Mouse (Mus musculus): ENCODE measurements at regions not wholly inside any gene's neighbourhood (a gene's known extent, or its start where the extent isn't known, plus 50 kb on each side); places are given as distances from the start of the nearest gene placed in this dataset.
A peak's percentile ranks its signal among the peaks of the same experiment; 100 is the strongest.

DNA sequence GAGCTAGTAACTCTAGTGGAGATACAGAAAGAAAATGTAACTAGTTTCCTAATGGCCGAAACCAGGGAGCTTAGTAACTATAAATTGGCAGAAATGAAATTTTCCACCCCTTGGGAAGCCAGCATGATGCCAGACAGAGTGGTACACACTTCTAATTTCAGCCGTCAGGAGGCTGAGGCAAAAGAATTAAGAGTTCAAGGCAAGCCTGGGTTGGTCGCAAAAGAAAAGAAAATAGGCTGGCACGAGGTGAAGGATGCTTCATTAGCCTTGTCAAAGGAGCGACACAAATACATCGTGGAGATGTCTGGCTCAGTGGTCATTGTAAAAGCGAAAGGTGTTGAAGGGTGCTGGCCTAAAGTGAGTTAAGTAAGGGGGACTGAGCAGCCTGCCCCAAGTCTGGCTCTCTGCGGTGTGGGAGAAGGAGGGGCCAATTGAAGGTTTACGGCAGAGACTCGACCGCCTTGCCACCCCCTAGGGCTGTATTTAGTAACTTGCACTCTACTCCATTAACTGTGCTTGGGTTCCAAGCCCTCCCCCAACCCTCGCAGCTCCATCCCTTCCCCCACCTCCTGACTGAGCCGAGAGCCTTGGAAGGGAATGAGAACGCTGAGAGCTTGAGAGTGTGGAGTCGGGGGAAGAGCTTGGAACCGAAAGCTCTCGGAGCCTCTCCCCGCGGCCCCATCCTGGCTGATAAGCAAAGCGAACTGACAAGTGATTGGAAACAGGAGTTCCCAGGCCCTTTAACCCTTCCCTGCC is 92.4 kb upstream of the Pkdcc start:
- DNase-seq (ENCODE audit: low spot score in 2 of 2): peak in 1 of 2 experiments; percentile 22
- no peak overlapping the region for H3K27ac ChIP-seq
- peak overlapping the region; percentile 42 for H3K4me3 ChIP-seq
- no peak for TF ChIP-seq CTCF (conservative IDR thresholded peaks at IDR 0.05)

DNA sequence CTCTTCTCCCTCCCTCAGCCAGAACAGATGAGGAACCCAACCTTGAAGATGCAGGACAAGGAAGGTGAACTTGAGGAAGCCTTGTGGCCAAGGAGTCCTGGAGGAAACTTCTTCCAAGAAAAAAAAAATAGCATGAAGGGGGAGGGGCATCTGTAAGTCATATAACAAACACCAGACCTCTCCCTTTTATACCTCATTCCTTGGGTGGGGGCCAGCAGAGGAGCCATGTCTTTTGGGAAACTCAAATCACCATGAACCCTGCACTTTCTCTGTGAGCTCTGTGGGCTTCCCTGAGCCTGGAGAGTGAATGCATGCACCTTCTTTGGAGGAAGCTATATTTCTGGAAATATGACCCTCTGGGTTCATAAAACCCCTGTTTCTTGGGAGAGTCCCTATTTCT is 90.0 kb upstream of the Pkdcc start:
- Histone ChIP-seq H3K27ac (no peak overlapping the region), H3K4me3 (no peak overlapping the region)
- no peak for TF ChIP-seq CTCF (conservative IDR thresholded peaks at IDR 0.05)
- DNase-seq (ENCODE audit: low spot score in 2 of 2): no peak

- H3K4me3 ChIP-seq: no peak overlapping the region
- TF ChIP-seq CTCF (conservative IDR thresholded peaks at IDR 0.05): no peak
- DNase-seq (ENCODE audit: low spot score in 2 of 2): no peak
- no peak overlapping the region for H3K27ac ChIP-seq
Measured at GRCm38 (mm10) chr17:83127842-83128241, 87.2 kb upstream of the Pkdcc start.

DNA sequence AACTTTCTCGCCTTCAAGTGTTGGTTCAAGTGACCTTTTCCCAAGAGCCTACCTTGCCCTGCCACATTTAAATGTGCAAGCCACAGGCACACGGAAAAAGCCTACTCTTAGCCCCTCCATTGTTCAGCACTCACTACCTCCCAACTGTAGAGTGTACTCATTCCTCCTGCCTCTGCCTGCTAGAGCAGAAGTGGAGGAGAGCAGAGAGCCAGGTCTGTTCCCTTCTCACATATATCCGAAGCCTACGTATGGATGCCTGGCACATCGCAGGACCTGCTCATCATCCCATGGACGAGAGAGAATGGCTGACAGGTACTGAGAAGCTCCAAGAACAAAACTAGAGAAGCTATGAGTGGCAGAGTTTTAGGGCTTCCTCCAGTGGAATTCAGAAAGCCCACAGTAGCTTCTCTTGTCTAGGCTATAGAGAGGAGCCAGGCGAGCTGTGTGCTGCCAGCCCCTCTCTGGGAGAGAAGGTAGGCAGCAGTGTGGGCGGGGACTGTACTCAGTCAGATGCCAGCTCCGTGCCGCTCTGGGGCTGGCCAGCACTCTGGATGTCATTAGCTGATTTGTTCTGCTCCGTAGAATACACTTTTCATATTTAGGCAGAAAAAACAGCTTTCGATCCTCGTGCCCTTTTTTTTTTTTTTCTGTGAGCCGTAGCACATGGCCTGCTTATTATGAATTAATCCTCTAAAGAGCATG is 86.1 kb upstream of the Pkdcc start:
- no peak for TF ChIP-seq CTCF (conservative IDR thresholded peaks at IDR 0.05)
- DNase-seq (ENCODE audit: low spot score in 2 of 2): peak; percentile 70 to 75
- Histone ChIP-seq H3K4me3 (peak overlapping the region; percentile 22; the same call in 1 of the 2 replicates), H3K27ac (peak overlapping the region; percentile 55)

DNA sequence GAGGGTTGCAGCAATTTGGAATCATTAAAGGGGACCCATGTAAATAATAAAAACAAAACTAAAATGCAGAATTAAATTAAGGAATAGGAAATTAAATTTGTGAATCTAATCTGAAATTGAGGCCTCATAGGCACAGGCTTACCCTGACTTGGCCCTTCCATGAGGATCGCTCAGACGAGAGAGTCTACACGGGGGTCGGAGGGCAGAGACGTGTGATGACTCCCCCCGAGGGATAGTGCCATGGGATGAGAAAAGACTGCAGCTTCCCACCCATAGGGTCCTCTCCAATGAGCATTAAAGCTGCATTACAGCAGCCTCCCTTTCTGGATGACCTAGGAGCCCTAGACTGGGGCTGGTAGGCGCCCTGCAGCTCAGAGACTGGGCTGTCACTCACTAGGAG is 85.4 kb upstream of the Pkdcc start:
- peak overlapping the region; percentile 55 for H3K27ac ChIP-seq
- no peak for DNase-seq (ENCODE audit: low spot score in 2 of 2)
- TF ChIP-seq CTCF (conservative IDR thresholded peaks at IDR 0.05): no peak
- H3K4me3 ChIP-seq: peak overlapping the region; percentile 22; the same call in 1 of the 2 replicates

- TF ChIP-seq CTCF (conservative IDR thresholded peaks at IDR 0.05): no peak
- DNase-seq (ENCODE audit: low spot score in 2 of 2): no peak
- H3K4me3 ChIP-seq: no peak overlapping the region
- H3K27ac ChIP-seq: no peak overlapping the region
Measured at GRCm38 (mm10) chr17:83133201-83133600, 81.9 kb upstream of the Pkdcc start.

DNA sequence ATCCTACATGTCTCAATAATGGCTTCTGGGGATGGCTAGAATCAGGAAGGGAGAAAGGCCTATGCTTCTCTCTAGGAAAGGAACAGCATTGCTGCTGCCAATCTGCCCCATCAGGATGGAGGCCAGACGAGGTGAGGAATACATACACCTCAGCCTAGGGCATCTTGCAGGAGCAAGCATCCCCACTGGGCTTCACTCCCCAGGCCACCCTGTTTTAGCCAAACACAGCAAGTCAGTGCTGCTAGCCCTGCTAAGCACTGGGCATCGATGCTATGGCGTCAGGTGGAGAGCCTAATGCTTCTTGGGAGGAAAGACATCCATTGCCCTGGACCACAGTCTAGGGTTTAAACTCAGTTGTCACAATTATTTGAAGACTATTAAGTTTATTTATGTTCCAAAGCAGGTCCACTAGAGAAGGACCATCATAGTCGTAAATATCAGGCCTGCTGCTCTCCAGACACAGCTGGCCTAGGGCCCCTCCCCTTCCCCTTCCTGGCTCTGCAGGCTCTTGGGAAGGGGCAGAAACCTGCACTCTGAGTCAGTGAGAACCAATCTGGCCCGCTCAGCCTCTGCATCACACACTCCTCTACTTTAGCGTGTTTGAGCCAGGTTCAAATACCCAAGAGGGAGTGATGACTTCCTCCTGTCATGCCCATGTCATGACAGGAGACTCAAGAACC is 79.5 kb upstream of the Pkdcc start:
- TF ChIP-seq CTCF (conservative IDR thresholded peaks at IDR 0.05): no peak
- H3K27ac ChIP-seq: no peak overlapping the region
- no peak for DNase-seq (ENCODE audit: low spot score in 2 of 2)
- no peak overlapping the region for H3K4me3 ChIP-seq

DNA sequence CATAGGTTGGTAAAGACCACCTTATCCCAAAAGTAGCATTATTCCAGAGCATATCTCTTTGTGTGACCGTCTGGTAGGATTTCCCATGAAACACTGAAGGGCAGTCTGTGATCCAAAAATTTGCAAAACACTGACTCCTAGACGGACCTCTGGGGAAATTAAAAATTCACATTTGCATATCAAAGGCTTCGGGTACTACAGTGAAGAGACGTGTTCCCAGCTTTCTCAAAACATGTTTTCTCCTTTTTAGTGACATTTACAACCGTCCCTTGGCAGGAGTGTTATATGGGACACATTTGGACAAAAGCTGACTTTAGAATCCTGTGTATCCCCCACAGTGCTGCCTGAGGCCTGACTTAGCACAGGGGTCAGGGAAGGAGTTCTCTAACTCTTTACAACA is 78.8 kb upstream of the Pkdcc start:
- H3K4me3 ChIP-seq: no peak overlapping the region
- no peak overlapping the region for H3K27ac ChIP-seq
- TF ChIP-seq CTCF (conservative IDR thresholded peaks at IDR 0.05): no peak
- DNase-seq (ENCODE audit: low spot score in 2 of 2): no peak

DNA sequence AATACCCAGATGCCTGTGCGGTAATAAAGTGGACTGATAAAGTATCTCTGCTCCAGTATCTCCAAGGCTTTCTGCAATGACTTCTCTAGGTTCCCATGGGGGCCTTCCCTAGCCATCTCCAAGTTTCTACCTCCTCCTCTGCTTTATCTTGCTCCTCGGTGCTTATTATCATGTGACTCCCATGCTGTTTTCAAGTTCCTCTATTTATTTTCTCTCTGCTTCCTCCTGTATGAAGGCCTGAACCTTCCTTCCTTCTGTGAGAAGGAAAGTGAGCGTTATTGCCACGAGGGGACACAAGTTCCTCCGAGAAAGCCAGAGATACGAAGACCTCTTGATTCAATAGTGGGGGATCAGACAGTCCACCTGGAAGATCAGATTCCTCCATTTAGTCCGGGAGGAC is 77.4 kb upstream of the Pkdcc start:
- Histone ChIP-seq H3K4me3 (no peak overlapping the region), H3K27ac (no peak overlapping the region)
- TF ChIP-seq CTCF (conservative IDR thresholded peaks at IDR 0.05): no peak
- no peak for DNase-seq (ENCODE audit: low spot score in 2 of 2)

DNA sequence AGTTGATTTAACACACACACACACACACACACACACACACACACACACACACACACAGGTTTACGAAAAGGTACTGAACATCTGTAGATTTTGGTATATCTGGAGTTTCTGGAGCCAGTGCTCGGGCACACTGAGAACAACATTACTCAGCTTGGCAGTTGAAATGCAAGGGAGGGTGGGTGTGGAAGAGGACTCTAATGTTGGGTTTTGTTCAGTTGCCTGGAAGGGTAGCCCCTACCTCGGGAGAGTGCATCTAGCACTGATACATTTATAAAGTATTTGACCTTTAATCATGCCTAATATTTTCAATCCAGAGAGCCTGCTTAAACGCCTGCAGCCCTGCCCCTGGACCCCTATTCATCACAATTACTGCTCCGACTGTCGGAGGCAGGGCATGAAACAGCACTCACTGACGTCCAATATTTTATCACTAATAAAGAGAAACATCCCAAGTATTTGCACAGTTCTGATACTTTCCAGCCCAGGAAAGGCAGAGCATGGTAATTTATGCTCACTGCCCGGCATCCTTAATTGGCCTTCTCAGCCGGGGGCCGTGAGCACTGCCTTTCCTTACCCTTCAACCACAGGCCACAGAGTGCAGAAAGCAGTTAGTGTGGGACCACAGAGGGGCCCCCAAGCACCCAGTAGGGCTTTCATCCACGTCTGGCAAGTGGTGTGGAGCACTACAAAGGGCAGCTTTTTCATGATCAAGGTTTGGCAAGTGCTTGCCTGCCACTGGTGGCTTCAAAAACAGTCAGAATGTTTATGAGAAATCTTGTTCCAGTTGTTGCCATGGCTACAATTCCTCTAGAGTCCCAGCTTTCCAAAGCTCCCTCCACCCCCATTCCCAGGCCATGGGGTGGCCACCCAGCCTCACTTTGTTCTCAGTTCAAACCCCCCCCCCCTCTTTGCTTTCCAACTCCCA is 76.3 kb upstream of the Pkdcc start:
- no peak overlapping the region for H3K27ac ChIP-seq
- no peak for TF ChIP-seq CTCF (conservative IDR thresholded peaks at IDR 0.05)

DNA sequence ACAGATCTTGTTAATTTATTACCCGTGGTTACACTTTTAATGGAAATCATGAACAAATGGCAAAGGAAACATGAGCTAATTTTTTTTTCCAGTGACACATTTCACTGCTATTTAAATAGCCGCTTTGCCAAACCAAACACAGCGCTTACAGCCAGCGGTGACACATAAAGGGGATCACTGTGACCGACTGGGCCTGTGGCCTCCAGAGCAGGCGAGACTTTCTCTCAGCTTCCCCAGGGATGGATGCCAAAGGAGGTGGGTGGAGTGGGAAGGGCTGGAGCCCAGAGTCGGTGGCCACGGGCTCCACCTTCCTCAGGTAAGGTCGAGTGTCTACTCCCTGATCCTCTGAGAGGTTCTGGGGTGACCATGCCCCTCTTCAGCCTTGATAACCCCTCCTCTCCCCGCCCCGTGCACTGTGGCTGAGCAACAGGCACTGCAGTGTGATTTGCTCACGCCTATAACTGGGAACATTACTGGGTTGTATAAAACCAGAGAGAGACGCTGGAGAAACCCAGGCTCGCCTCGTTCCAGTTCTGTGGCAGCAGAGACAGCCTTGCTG is 66.6 kb upstream of the Pkdcc start:
- no peak for DNase-seq (ENCODE audit: low spot score in 2 of 2)
- Histone ChIP-seq H3K4me3 (no peak overlapping the region), H3K27ac (no peak overlapping the region)
- TF ChIP-seq CTCF (conservative IDR thresholded peaks at IDR 0.05): no peak

More for the DNA sequence above, 76.3 kb upstream of the Pkdcc start:
- no peak for DNase-seq (ENCODE audit: low spot score in 2 of 2)
- H3K4me3 ChIP-seq: no peak overlapping the region

DNA sequence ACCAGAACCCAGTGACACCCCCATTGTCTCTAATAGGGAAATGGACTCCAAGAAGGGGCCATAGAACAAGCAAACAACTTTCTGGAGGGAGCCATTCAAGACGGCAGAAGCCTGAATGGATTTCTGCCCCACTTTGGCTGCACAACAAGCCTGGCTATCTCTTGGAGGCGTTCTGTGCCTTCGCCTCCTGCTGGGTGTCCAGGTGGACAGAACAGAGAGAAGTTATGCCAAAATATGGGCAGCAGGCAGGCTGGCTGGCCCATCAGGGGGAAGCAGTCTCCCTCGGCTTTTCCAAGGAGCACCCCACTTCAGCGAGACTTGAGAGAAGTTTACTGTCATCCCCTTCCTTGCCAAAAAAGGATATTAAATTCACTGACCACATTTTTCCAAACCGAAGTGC is 65.8 kb upstream of the Pkdcc start:
- no peak for TF ChIP-seq CTCF (conservative IDR thresholded peaks at IDR 0.05)
- DNase-seq (ENCODE audit: low spot score in 2 of 2): no peak
- no peak overlapping the region for H3K27ac ChIP-seq
- no peak overlapping the region for H3K4me3 ChIP-seq
